Mouse (Mus musculus) kidney, adult 2 months (tissue): ENCODE data around the gene Ctc1.

Experiments
- CTCF ChIP-seq: fragments of 200-500 bp; conservative IDR thresholded peaks from 2 replicates; pipeline ENCODE4 v1.5.1; 2011; ENCODE audit warnings: low read depth, mild to moderate bottlenecking, control low read depth, low read length, moderate library complexity, mixed read lengths; ENCODE audit not compliant: insufficient read depth, insufficient read length
- POLR2A ChIP-seq: fragments of 200-500 bp; IDR thresholded peaks from one replicate; pipeline ENCODE4 v1.6.1; 2011; ENCODE audit warnings: low read depth, low read length, control low read depth

DNA sequence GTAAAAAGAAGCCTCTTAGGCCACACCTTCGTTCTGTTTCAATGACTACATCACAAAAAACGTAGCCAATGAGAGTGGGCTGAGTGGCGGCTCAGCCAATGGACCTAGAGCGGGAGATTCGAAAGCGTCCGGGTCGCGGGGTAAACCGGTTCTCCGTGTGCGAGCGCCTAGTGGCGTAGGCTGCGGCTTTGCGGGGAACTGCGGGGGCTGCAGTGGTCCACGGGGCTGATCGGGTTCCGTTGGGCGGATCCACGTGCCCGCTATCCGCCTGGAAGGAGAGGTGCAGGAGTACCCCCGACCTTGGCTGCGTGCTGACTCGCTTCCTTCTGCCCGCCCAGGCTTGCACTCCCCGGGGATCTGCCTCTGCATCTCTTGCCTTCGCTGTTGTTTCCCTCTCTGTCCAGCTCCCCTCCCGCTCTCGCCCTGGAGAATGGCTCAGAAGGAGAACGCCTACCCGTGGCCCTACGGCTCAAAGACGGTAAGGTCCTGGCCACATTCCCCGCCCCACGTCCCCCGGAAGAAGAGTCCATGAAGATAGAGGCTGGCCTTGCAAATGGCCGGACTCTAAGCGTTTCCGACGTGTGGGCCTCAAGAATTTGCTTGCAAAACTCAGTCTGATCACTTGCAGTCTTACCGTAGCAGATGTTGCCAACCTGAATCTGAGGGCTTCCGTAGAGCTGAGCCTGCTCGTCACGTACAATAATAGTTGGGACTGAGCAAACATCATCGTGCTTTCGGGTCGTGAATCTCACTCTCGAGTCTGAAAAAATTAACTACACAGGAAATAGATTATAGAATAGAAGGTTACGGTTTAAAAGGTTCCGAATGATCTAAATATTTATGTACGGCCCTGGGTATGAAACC is 30.1 kb downstream of the Ctc1 start, which contains the start of gene Aurkb:
- TF ChIP-seq POLR2A (no peak), CTCF (no peak)
